Mouse (Mus musculus) right cerebral cortex, postnatal 14 days (tissue): ENCODE measurements around the gene Orai1.
"Not testable (repeated sequence)": the region's sequence is repeated elsewhere in the genome, so short reads cannot be mapped to it uniquely, and the experiment has no call there.

Experiments used
- DNase-seq: peaks from one replicate; pipeline ENCODE4 v3.0.0; 2022

Orai1 gene

GRCm38 (mm10) chr5:123035089-123035488, 20.2 kb downstream of the Orai1 start:
- no peak for DNase-seq

- no peak for DNase-seq
Observed at GRCm38 (mm10) chr5:123035564-123035963, 20.7 kb downstream of the Orai1 start.

GRCm38 (mm10) chr5:123038115-123038514, 23.2 kb downstream of the Orai1 start:
- no peak for DNase-seq

GRCm38 (mm10) chr5:123039120-123039752, 24.4 kb downstream of the Orai1 start:
- peak; percentile 40 for DNase-seq

- DNase-seq = no peak
Observed at GRCm38 (mm10) chr5:123040796-123041195, 25.9 kb downstream of the Orai1 start.

- DNase-seq = peak; percentile 26
Observed at GRCm38 (mm10) chr5:123043856-123044255, 29.0 kb downstream of the Orai1 start.

GRCm38 (mm10) chr5:123045561-123046295, 30.9 kb downstream of the Orai1 start:
- DNase-seq = peak; percentile 60

GRCm38 (mm10) chr5:123046916-123047315, 32.0 kb downstream of the Orai1 start, which contains the start of gene Morn3:
Gene Morn3, minus strand, starts transcription at chr5:123047016.
- no peak for DNase-seq

GRCm38 (mm10) chr5:123049271-123049670, 34.4 kb downstream of the Orai1 start:
- DNase-seq = no peak

- DNase-seq = no peak
Observed at GRCm38 (mm10) chr5:123050918-123051317, 36.0 kb downstream of the Orai1 start.

GRCm38 (mm10) chr5:123051736-123052135, 36.9 kb downstream of the Orai1 start:
- no peak for DNase-seq

- peak; percentile 99 for DNase-seq
Observed at GRCm38 (mm10) chr5:123057366-123058250, 42.7 kb downstream of the Orai1 start.

- no peak for DNase-seq
Observed at GRCm38 (mm10) chr5:123058251-123059102, 43.6 kb downstream of the Orai1 start.

GRCm38 (mm10) chr5:123059757-123060520, 45.1 kb downstream of the Orai1 start:
- DNase-seq = no peak

GRCm38 (mm10) chr5:123060706-123061401, 46.0 kb downstream of the Orai1 start:
- no peak for DNase-seq

GRCm38 (mm10) chr5:123061402-123061749, 46.5 kb downstream of the Orai1 start:
- not testable (repeated sequence) for DNase-seq

- DNase-seq = no peak
Observed at GRCm38 (mm10) chr5:123063141-123063540, 48.3 kb downstream of the Orai1 start.

GRCm38 (mm10) chr5:123064207-123064606, 49.3 kb downstream of the Orai1 start:
- DNase-seq = peak; percentile 75

- no peak for DNase-seq
Observed at GRCm38 (mm10) chr5:123067395-123067995, 52.6 kb downstream of the Orai1 start.

- DNase-seq = no peak
Observed at GRCm38 (mm10) chr5:123068115-123068514, 53.2 kb downstream of the Orai1 start, which contains the start of gene Tmem120b. Gene Tmem120b, plus strand, starts transcription at chr5:123068415.
